Mouse (Mus musculus) heart, embryonic 11.5 days (tissue): ENCODE results near the gene Rnf187. TPM values are rescaled to one million over a fixed set of nuclear protein-coding genes. Genes with fewer than 3 reads are reported as not detected.

Experiments
- ATAC-seq: fragments of 200-750 bp; cut with Nextera tagmentation; replicated peaks from 2 replicates; pipeline ENCODE4 v1.8.0; 2017; ENCODE audit warnings: moderate library complexity; ENCODE audit not compliant: insufficient number of reproducible peaks, low FRiP score, low TSS enrichment
- H3K27ac ChIP-seq: fragments of 300-500 bp; sonication (generic); 2 replicates; pipeline ENCODE4 v1.5.1; 2014; ENCODE audit warnings: mild to moderate bottlenecking, low read depth, low read length
- H3K27me3 ChIP-seq: fragments of 300-500 bp; sonication (generic); 2 replicates; pipeline ENCODE4 v1.6.1; 2014; ENCODE audit warnings: mild to moderate bottlenecking, low read length, mixed read lengths; ENCODE audit not compliant: control insufficient read depth, insufficient read depth
- H3K36me3 ChIP-seq: fragments of 300-500 bp; sonication (generic); 2 replicates; pipeline ENCODE4 v1.6.1; 2014; ENCODE audit warnings: mild to moderate bottlenecking, low read length, moderate library complexity, mixed read lengths; ENCODE audit not compliant: control insufficient read depth, insufficient read depth
- H3K4me1 ChIP-seq: fragments of 300-500 bp; sonication (generic); 2 replicates; pipeline ENCODE4 v1.6.1; 2014; ENCODE audit warnings: low read length; ENCODE audit not compliant: control insufficient read depth, insufficient read depth
- H3K4me2 ChIP-seq: fragments of 300-500 bp; sonication (generic); 2 replicates; pipeline ENCODE4 v1.6.1; 2014; ENCODE audit warnings: mild to moderate bottlenecking, moderate library complexity
- H3K4me3 ChIP-seq: fragments of 300-500 bp; sonication (generic); 2 replicates; pipeline ENCODE4 v1.5.1; 2014; ENCODE audit warnings: low read depth, low read length
- H3K9ac ChIP-seq: fragments of 300-500 bp; sonication (generic); 2 replicates; pipeline ENCODE4 v1.6.1; 2014; ENCODE audit warnings: mild to moderate bottlenecking, low read depth, low read length, moderate library complexity
- H3K9me3 ChIP-seq: fragments of 300-500 bp; sonication (generic); replicated peaks from 2 replicates; pipeline ENCODE4 v1.6.1; 2016; ENCODE audit warnings: low read length; ENCODE audit not compliant: control insufficient read depth
- WGBS: fragments of 180-500 bp; shearing (Covaris S2); extraction: QIAGEN DNeasy Blood & Tissue Kit; methylation state at CpG from one replicate; pipeline ENCODE4 v1.1.7; 2014; ENCODE audit not compliant: insufficient replicate concordance; 5-methylcytosine and 5-hydroxymethylcytosine counted together
- polyA plus RNA-seq: library from polyadenylated mRNA; unstranded; fragments of >200 nt; fragmentation: Nextera tagmentation; extraction: Ambion mirVana; gene quantifications from 2 replicates; pipeline ENCODE4 v1.2.1, GENCODE M21; 2014

Rnf187 gene
- polyA plus RNA-seq, 1 experiment from 2014 or later, result 172 TPM

DNA sequence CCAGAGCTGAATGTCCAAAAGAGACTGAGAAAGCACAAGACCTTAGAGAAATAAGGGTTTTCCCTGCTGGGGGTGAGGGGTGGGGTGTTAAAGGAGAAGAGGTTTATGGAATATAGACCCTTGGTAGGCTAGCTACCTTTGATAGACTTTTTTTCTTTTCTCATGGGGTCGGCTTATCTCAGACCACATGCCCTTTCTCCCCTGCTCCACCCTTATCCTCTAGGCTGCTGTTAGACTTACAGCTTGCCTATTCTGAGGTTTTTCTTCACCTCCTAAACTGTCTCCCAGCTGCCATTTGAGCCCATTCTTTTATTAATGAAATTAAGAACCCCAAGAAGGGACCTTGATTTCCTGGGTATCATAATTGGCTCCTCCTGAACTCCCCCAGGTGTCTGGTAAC lies 24.9 kb downstream of the Rnf187 start:
- no peak for ATAC-seq
- 54% methylated on average over 1 of the region's 1 CpGs for WGBS
- H3K9me3 ChIP-seq, result no peaks in the 10 kb centered on the region
- H3K4me1 ChIP-seq, result no peaks in the 10 kb centered on the region
- no peaks in the 10 kb centered on the region; the same call in 1 of the 2 replicates for H3K27me3 ChIP-seq
- H3K9ac ChIP-seq, result peak overlapping the region; percentile 71
- peak overlapping the region; percentile 77 for H3K4me2 ChIP-seq
- H3K27ac ChIP-seq, result peak overlapping the region; percentile 58
- H3K36me3 ChIP-seq, result no peaks in the 10 kb centered on the region
- no peak overlapping the region for H3K4me3 ChIP-seq

DNA sequence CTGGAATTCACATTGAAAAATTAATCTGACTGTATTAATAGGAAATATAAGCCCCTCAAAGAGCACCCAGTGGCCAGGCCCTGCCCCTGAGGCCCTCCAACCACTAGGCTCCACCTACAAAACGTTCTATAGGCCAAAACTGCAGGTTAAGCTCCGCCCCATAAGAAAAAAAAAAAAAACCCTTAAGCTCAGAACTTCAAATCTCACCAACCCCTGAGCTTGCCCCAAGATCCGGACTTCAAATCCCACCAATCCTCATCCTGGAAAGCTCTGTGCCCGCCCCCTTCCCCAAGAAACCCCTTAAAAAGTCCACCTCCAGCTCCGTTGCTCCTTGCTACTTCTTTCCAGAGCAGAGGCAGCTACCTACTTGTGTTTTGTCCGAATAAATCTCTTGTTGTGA lies 33.9 kb downstream of the Rnf187 start:
- 42% methylated on average over 6 of the region's 6 CpGs for WGBS
- Histone ChIP-seq H3K27me3 (no peaks in the 10 kb centered on the region), H3K27ac (no peak overlapping the region), H3K4me2 (peak overlapping the region; percentile 96; the same call in 1 of the 2 replicates), H3K4me1 (peaks cover 5% of the 10 kb centered on the region), H3K4me3 (no peak overlapping the region), H3K9ac (no peak overlapping the region), H3K36me3 (0 out of 2 replicates have a peak, but pooled peaks cover 3% of the 10 kb centered on the region), H3K9me3 (no peaks in the 10 kb centered on the region)
- no peak for ATAC-seq

DNA sequence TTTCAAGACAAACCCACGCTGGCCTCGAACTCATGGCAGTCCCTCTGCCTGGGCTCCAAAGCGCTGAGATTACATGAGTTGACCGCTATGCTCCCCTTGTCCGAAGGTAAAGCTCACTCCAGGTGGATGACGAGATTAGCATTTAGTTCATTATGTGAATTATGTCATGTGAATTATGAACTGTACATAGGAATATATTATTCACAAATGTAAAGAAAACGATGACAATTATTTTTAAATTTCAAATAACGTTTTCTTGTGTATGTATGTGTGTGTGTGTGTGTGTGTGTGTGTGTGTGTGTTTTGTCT lies 34.4 kb downstream of the Rnf187 start:
- Histone ChIP-seq H3K36me3 (0 out of 2 replicates have a peak, but pooled peaks cover 3% of the 10 kb centered on the region), H3K9me3 (no peaks in the 10 kb centered on the region), H3K27ac (0 out of 2 replicates have a peak overlapping the region, but pooled peaks have one; percentile 42), H3K27me3 (no peaks in the 10 kb centered on the region), H3K9ac (peak overlapping the region; percentile 58; the same call in 1 of the 2 replicates), H3K4me1 (peaks cover 5% of the 10 kb centered on the region), H3K4me2 (peak overlapping the region; percentile 96), H3K4me3 (peak overlapping the region; percentile 78)
- ATAC-seq, result 0 out of 2 replicates have a peak, but pooled peaks have one; percentile 1
- 4% methylated on average over 8 of the region's 8 CpGs for WGBS

DNA sequence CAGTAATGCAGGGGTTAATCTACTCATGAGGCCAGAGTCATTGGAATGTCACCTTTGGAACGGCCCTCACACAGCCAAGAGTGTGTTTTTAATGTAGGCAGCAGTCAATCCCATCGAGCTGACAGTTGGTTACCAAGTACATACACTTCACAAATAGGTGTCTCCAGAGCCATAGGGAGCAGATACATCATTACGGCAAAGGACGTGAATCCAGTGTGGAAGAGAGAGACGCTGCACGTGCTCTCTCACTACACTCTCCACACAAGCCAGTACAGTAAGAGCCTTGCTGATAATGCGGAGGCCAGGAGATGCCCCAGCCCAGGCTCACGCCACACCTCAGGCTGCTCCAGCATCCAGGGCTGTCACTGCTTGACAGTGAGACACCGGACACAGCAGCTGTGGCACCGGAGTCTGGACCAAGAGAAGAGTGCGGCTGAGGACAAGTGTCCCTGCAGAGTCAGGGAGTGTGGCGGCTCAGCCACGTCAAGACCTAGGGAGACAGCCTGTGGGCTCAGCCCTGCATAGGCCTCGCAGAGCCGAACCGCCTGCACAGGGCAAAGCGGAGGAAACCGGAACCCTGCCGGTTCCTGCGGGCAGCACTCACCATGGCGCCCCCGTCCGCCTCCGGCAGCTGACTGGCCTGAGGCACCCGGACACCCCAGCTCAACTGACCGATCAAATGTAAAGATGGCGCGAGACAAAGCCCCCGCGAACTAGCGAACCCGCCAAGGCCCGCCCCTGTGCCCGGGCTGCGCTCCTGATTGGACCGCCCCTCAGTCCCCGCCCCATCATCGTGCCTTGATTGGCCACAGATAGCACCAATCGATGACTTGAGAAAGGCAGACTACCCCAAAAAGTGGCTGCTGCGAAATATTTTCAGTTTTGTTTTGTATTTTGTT lies 35.0 kb downstream of the Rnf187 start, which contains the start of gene Zfp39:
Zfp39 (minus strand) TSS at position 715 of the 899 bp plus-strand sequence.
- H3K4me2 ChIP-seq, result peak within 1 kb of the TSS; percentile 96

DNA sequence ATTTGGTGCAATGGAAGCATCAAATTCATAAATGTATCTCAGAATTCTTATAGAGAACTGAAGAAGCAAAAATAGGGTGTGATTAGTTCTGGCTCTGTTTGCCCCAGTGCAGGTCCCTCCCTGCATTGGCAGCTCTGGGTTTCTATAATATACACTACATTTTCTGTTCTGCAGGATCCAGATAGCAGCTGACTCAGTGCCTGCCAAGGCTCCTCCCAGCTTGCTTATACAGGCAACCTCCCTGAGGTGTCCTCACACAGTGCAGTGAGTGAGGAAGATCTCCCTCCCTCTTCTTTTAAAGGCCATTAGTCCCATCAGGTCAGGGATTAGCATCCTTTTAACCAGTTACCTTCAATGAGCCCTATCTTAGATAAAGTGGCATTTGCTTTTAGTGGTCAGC lies 37.6 kb downstream of the Rnf187 start:
- peaks cover 5% of the 10 kb centered on the region for H3K4me1 ChIP-seq
- H3K9me3 ChIP-seq, result no peaks in the 10 kb centered on the region
- no peak for ATAC-seq
- no peak overlapping the region for H3K9ac ChIP-seq
- H3K27ac ChIP-seq, result no peak overlapping the region
- H3K4me3 ChIP-seq, result no peak overlapping the region
- H3K36me3 ChIP-seq, result 0 out of 2 replicates have a peak, but pooled peaks cover 7% of the 10 kb centered on the region
- H3K27me3 ChIP-seq, result no peaks in the 10 kb centered on the region
- H3K4me2 ChIP-seq, result no peak overlapping the region

More for the DNA sequence above, 35.0 kb downstream of the Rnf187 start, which contains the start of gene Zfp39:
- peak; percentile 96 for ATAC-seq
- WGBS, result under 1% methylated on average over 40 of the region's 40 CpGs
- Histone ChIP-seq H3K9me3 (no peaks in the 10 kb centered on the region), H3K4me1 (peaks cover 5% of the 10 kb centered on the region), H3K27me3 (no peaks in the 10 kb centered on the region), H3K9ac (peak within 1 kb of the TSS; percentile 86), H3K36me3 (0 out of 2 replicates have a peak, but pooled peaks cover 3% of the 10 kb centered on the region), H3K4me3 (peak within 1 kb of the TSS; percentile 78), H3K27ac (peak within 1 kb of the TSS; percentile 86)

DNA sequence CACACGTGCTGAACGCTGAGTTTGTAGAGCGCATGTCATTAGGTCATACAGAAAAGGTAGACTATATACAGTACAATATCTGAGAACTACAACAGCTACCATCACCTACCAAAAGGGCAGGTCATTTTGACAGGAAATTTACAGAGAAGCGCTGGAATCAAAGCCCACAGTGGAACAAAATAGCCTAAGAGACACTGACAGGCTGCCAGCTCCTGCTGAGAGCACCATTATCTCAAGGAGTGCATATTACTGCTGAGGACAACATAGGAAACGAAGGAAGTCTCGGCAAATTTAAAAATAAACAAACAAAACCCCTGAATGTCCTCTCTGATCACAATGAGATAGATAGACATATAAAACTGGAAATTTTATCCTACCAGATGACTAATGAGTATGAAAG lies 41.2 kb downstream of the Rnf187 start:
- Histone ChIP-seq H3K9ac (no peak overlapping the region), H3K27ac (no peak overlapping the region), H3K27me3 (no peaks in the 10 kb centered on the region), H3K4me2 (no peak overlapping the region), H3K4me3 (no peak overlapping the region), H3K36me3 (peaks cover 16% of the 10 kb centered on the region), H3K4me1 (no peaks in the 10 kb centered on the region), H3K9me3 (no peaks in the 10 kb centered on the region)
- ATAC-seq, result no peak
- WGBS, result 81% methylated on average over 6 of the region's 6 CpGs

DNA sequence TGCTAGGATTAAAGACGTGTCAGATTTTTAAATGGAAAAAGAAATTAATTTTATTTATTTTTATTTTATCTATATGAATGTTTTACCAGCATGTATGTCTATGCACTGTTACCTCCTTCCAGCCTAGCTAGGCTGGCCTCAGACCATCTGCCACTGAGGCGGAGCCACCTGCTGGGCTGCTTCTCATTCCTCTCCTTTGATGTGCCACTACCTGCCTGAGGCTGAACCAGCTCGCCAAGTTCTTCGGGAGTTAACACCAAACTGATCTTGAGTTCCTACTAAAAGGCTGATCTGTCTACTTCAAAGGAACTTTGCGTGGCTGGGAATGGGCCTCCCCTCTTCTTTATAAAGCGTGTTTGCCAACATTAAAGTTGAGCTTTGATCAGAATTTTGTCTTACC lies 44.3 kb downstream of the Rnf187 start:
- no peak for ATAC-seq
- WGBS, result 79% methylated on average over 6 of the region's 6 CpGs
- Histone ChIP-seq H3K27me3 (no peaks in the 10 kb centered on the region), H3K4me3 (no peak overlapping the region), H3K9me3 (no peaks in the 10 kb centered on the region), H3K4me2 (no peak overlapping the region), H3K4me1 (no peaks in the 10 kb centered on the region), H3K36me3 (peaks cover 32% of the 10 kb centered on the region), H3K27ac (no peak overlapping the region), H3K9ac (no peak overlapping the region)

DNA sequence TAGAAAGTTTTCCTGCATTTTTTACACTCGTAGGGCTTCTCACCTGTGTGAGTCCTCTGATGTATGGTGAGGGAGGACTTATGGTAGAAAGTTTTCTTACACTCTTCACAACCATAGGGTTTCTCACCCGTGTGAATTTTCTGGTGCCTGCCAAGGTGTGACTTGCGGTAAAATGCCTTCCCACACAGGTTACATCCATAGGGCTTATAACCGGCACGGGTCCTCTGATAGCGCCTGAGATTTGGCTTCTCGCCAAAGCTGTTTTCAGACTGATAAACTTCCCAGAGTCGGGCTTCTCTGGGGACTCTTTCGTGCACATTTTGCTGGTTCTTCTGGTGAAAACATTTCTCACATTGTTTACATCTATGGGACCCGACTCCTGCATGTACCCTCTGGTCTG lies 48.2 kb downstream of the Rnf187 start:
- H3K27ac ChIP-seq, result no peak overlapping the region
- no peaks in the 10 kb centered on the region for H3K27me3 ChIP-seq
- no peak for ATAC-seq
- WGBS, result 87% methylated on average over 10 of the region's 10 CpGs
- no peak overlapping the region for H3K9ac ChIP-seq
- no peak overlapping the region for H3K4me2 ChIP-seq
- H3K9me3 ChIP-seq, result no peaks in the 10 kb centered on the region
- no peaks in the 10 kb centered on the region for H3K4me1 ChIP-seq
- H3K4me3 ChIP-seq, result no peak overlapping the region
- peaks cover 28% of the 10 kb centered on the region for H3K36me3 ChIP-seq
